Comparison of ENCODE assay signal across 16 mouse cellular contexts in genomic region chr5:113517387-113517786, GRCm38 (mm10). TPM values are rescaled to one million over a fixed set of nuclear protein-coding genes. Genes with fewer than 3 reads are reported as not detected.
DNase-seq lines count a peak whose midpoint lies in the region; ATAC-seq lines count a peak whose summit lies in the region.
"Had no signal": no experiment of that assay in that cellular context is flagged by ENCODE, and none has a peak within 500 bp of the region (broad histone marks: within the 10 kb centered on the region; RNA-seq: fewer than 3 reads in every experiment).

No protein-coding gene starts in this region.

- H3K27ac ChIP-seq in forebrain, embryonic 10.5 days: 0 out of 2 replicates have a peak overlapping the region, but pooled peaks have one; percentile 13
- no peak overlapping the region for H3K27ac ChIP-seq in forebrain, embryonic 16.5 days (ENCODE audit: low read length)
- H3K27ac ChIP-seq in neural tube, embryonic 13.5 days (replicated peaks): peak overlapping the region; percentile 59
- peak overlapping the region; percentile 80 for H3K27ac ChIP-seq in midbrain, embryonic 13.5 days
- H3K27ac ChIP-seq: gastrocnemius, adult 2 months had no signal

- DNase-seq in forebrain, embryonic 10.5 days (ENCODE audit: extremely low spot score, low spot score): no peak
- DNase-seq in neural tube, embryonic 10.5 days (ENCODE audit: extremely low spot score, low spot score): no peak
- no peak for DNase-seq in kidney, adult 11 months
- no peak for DNase-seq in cerebellum, adult 11-12 months
- DNase-seq: cerebellum, adult 11 months; kidney, adult 8-10 months; spleen, adult 18-20 months; thymus, adult 18-20 months had no signal

- WGBS in forebrain, embryonic 10.5 days: 75% methylated on average over 4 of the region's 4 CpGs
- 63% methylated on average over 4 of the region's 4 CpGs for WGBS in forebrain, embryonic 16.5 days
- 67% methylated on average over 4 of the region's 4 CpGs for WGBS in neural tube, embryonic 13.5 days
- WGBS in midbrain, embryonic 13.5 days: 71% methylated on average over 4 of the region's 4 CpGs

- no peak overlapping the region for H3K4me3 ChIP-seq in forebrain, embryonic 10.5 days
- H3K4me3 ChIP-seq in forebrain, embryonic 16.5 days (replicated peaks; ENCODE audit: low read length): no peak overlapping the region
- no peak overlapping the region for H3K4me3 ChIP-seq in neural tube, embryonic 13.5 days
- H3K4me3 ChIP-seq in midbrain, embryonic 13.5 days (replicated peaks): no peak overlapping the region
- H3K4me3 ChIP-seq: gastrocnemius, adult 2 months; neural tube, embryonic 12.5 days had no signal

- ATAC-seq in forebrain, embryonic 16.5 days: no peak
- peak; percentile 23; the same call in 1 of the 2 replicates for ATAC-seq in neural tube, embryonic 13.5 days (ENCODE audit: low read depth)
- peak; percentile 51 for ATAC-seq in midbrain, embryonic 13.5 days
- ATAC-seq in activated CD4-positive, CD25-positive, alpha-beta regulatory T cell, adult 4 months: no peak
- ATAC-seq: inflammation-experienced regulatory T-cells, adult 6 months had no signal

- no peaks in the 10 kb centered on the region for H3K36me3 ChIP-seq in forebrain, embryonic 10.5 days (replicated peaks)
- H3K36me3 ChIP-seq in forebrain, embryonic 16.5 days (ENCODE audit: control insufficient read depth, insufficient read depth): no peaks in the 10 kb centered on the region
- H3K36me3 ChIP-seq in neural tube, embryonic 13.5 days: no peaks in the 10 kb centered on the region
- no peaks in the 10 kb centered on the region for H3K36me3 ChIP-seq in midbrain, embryonic 13.5 days
- H3K36me3 ChIP-seq: limb, embryonic 10.5 days; neural tube, embryonic 12.5 days had no signal

- no peaks in the 10 kb centered on the region for H3K9me3 ChIP-seq in forebrain, embryonic 10.5 days
- no peaks in the 10 kb centered on the region for H3K9me3 ChIP-seq in forebrain, embryonic 16.5 days (ENCODE audit: control insufficient read depth, low read length)
- no peaks in the 10 kb centered on the region for H3K9me3 ChIP-seq in neural tube, embryonic 13.5 days
- no peaks in the 10 kb centered on the region for H3K9me3 ChIP-seq in midbrain, embryonic 13.5 days
- H3K9me3 ChIP-seq: limb, embryonic 10.5 days; neural tube, embryonic 12.5 days had no signal

- H3K9ac ChIP-seq in forebrain, embryonic 16.5 days (replicated peaks; ENCODE audit: low read depth, low read length): no peak overlapping the region
- H3K9ac ChIP-seq in neural tube, embryonic 13.5 days: no peak overlapping the region; the same call in 1 of the 2 replicates
- H3K9ac ChIP-seq in midbrain, embryonic 13.5 days (replicated peaks): no peak overlapping the region; the same call in 1 of the 2 replicates

- H3K4me2 ChIP-seq in forebrain, embryonic 16.5 days (ENCODE audit: low read length): no peak overlapping the region
- no peak overlapping the region for H3K4me2 ChIP-seq in neural tube, embryonic 13.5 days
- no peak overlapping the region for H3K4me2 ChIP-seq in midbrain, embryonic 13.5 days (replicated peaks)

- H3K27me3 ChIP-seq in forebrain, embryonic 10.5 days (ENCODE audit: poor library complexity, severe bottlenecking): no peaks in the 10 kb centered on the region
- no peaks in the 10 kb centered on the region for H3K27me3 ChIP-seq in forebrain, embryonic 16.5 days (replicated peaks; ENCODE audit: control insufficient read depth, insufficient read depth, low read length)
- H3K27me3 ChIP-seq in neural tube, embryonic 13.5 days: no peaks in the 10 kb centered on the region
- no peaks in the 10 kb centered on the region for H3K27me3 ChIP-seq in midbrain, embryonic 13.5 days
- H3K27me3 ChIP-seq: neural tube, embryonic 12.5 days had no signal

- H3K4me1 ChIP-seq in forebrain, embryonic 10.5 days: peaks cover 23% of the 10 kb centered on the region
- H3K4me1 ChIP-seq in forebrain, embryonic 16.5 days (replicated peaks; ENCODE audit: control insufficient read depth, insufficient read depth, low read length): peaks cover 17% of the 10 kb centered on the region
- peaks cover 29% of the 10 kb centered on the region for H3K4me1 ChIP-seq in neural tube, embryonic 13.5 days (replicated peaks)
- H3K4me1 ChIP-seq in midbrain, embryonic 13.5 days (replicated peaks): peaks cover 29% of the 10 kb centered on the region

RNA-seq across cellular contexts. Expression of gene Wscd2, which starts 27.3 kb away (rescaled TPM):
- polyA plus RNA-seq in forebrain, embryonic 10.5 days (2016; fragmentation: Nextera tagmentation; extraction: Ambion mirVana): 3.9 and 4.5 TPM in 2 replicates
- polyA plus RNA-seq in forebrain, embryonic 16.5 days (2015; fragmentation: Nextera tagmentation; extraction: Ambion mirVana): 6.6 and 11.3 TPM in 2 replicates
- 16.3 and 16.5 TPM in 2 replicates for polyA plus RNA-seq in neural tube, embryonic 13.5 days (2015; fragmentation: Nextera tagmentation; extraction: Ambion mirVana)
- polyA plus RNA-seq in midbrain, embryonic 13.5 days (2015; fragmentation: Nextera tagmentation; extraction: Ambion mirVana): 9.4 and 10.6 TPM in 2 replicates
- 1 to 10 TPM; 1.6 to 2.2 TPM for polyA plus RNA-seq in activated CD4-positive, CD25-positive, alpha-beta regulatory T cell, adult 4 months (2017; shearing (Covaris generic))

Comparison
In these comparisons a context has a peak if more than half of its experiments do, and no peak if none do; other contexts are left out.
1. ATAC-seq: peak in neural tube, embryonic 13.5 days (single experiment) and midbrain, embryonic 13.5 days (single experiment); none in forebrain, embryonic 16.5 days (single experiment) and activated CD4-positive, CD25-positive, alpha-beta regulatory T cell, adult 4 months (single experiment).